Mouse (Mus musculus): ENCODE measurements around the gene Sco2. TPM values are rescaled to one million over a fixed set of nuclear protein-coding genes. Genes with fewer than 3 reads are reported as not detected.

Sco2 gene
- polyA plus RNA-seq (2014; fragmentation: Illumina TruSeq; extraction: RNeasy Lipid Tissue Mini Kit (QIAGEN cat#74804); ENCODE audit: low read depth, low replicate concordance): 0.52 TPM

DNA sequence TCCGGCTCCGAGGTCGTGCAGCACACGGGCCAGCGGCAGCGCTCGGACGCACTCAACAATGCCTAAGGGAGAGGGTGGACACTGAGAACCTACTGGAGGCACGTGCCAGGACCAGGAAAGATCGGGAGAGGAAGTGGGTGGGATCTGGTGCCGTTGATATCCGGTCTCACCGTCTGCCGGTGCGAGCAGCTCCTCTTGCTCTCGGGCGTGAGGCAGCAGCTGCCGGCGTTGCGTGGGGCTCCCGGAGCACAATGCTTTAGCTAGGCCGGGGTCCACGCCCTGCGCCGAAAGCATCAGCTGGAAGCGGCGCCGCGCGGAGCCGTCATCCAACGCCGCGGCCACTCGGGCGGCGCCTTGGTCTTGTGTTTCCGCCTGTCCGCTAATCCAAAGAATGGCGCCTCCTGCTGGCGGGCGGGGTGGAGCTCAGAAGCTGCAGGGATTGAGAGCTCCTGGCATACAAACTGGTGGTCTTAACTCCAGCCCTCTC lies at the start of gene Sco2:
TSS of gene Sco2 (minus strand) at position 85 of the 487 bp plus-strand sequence.

DNA sequence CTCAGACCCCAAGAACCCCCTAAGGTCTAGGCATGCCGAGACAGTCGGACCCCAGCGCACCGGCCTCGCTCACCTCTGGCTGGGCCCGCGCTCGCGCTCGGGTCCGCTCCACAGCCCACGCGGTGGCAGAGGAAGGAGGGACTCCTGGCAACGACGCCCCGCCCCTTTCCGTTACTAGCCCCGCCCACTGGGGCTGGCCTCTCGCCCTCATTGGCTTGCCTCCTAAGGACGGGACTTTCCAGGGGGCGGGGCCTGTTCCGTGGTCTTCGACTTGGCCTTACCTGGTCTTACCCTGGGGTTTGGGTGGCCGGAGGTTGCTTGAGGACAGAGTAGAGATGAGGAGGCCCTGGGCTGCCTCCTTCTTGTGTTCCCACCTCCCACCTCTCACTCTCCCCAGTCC lies 36.5 kb upstream of the Sco2 start, which contains the start of gene Syce3:
TSS of gene Syce3 (minus strand) at position 386 of the 400 bp plus-strand sequence.

GRCm38 (mm10) chr15:89384617-89385016 lies 11.0 kb upstream of the Sco2 start, which contains the start of gene Klhdc7b:
Klhdc7b (plus strand) TSS chr15:89384917.

GRCm38 (mm10) chr15:89378831-89379401 lies 5.3 kb upstream of the Sco2 start, which contains the start of gene Odf3b:
Odf3b (minus strand) TSS chr15:89379282.

GRCm38 (mm10) chr15:89376957-89377356 lies 3.3 kb upstream of the Sco2 start, which contains the start of gene Tymp:
Tymp (minus strand) TSS chr15:89377039.

DNA sequence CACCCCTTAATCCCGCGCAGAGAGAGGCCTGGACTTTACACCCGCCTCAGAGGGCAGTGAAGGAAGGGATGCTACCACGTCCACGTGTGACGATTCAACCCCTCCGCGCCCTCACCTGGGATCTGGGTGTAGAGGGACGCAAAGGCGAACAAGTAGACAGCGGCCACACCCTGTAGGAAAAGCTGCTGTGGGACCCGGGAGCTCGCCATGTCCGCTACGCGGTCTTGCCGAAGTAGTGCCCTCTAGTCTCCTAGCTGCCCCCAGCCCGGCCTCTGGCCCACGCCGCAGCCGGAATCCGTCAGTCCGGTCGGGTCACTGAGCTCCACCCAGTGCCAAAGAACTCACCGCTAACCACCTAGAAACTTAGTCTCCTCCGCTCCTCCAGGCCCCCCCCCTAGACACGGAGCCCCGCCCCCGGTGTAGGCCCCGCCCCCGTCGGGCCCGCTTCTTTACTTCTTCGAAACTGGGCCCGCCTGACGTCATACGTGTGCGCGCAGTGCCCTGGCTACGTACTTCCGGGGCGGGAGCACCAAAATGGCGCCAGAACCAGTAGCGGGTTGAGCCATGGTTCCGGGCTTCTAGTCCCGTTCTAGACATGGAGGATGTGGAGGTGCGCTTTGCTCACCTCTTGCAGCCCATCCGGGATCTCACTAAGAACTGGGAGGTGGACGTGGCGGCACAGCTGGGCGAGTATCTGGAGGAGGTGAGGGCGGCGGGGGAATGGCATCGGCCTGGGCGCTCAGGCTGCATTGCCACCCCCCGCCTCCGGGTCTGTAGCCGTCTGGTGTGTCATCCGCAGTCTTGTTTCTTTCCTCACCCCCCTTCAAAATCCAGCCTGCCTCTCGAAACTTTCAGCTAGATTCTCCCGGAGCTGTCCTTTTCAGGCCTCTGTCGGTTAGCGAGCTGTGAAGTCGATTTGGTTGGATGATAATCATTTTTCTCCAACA lies 18.1 kb downstream of the Sco2 start, which contains the start of the genes Lmf2 and Ncaph2:
TSS of gene Lmf2 (minus strand) at position 419 of the 947 bp plus-strand sequence.
TSS of gene Ncaph2 (plus strand) at position 479 of the 947 bp plus-strand sequence.

GRCm38 (mm10) chr15:89334271-89334670 lies 39.4 kb downstream of the Sco2 start, which contains the start of gene Miox:
Miox (plus strand) TSS chr15:89334398.

GRCm38 (mm10) chr15:89322670-89323522 lies 50.8 kb downstream of the Sco2 start, which contains the start of gene Adm2:
Adm2 (plus strand) TSS chr15:89322720.

Other genes with a start within 250 kb of the Sco2 start
- not detected for gene Hdac10, start 245.1 kb downstream of the Sco2 start, polyA plus RNA-seq (2014; fragmentation: Illumina TruSeq; extraction: RNeasy Lipid Tissue Mini Kit (QIAGEN cat#74804); ENCODE audit: low read depth, low replicate concordance)
- gene Mapk12, start 233.1 kb downstream of the Sco2 start, polyA plus RNA-seq (2014; fragmentation: Illumina TruSeq; extraction: RNeasy Lipid Tissue Mini Kit (QIAGEN cat#74804); ENCODE audit: low read depth, low replicate concordance): 1.4 TPM
- gene Mapk11, start 224.2 kb downstream of the Sco2 start, polyA plus RNA-seq (2014; fragmentation: Illumina TruSeq; extraction: RNeasy Lipid Tissue Mini Kit (QIAGEN cat#74804); ENCODE audit: low read depth, low replicate concordance): 0.47 TPM
- 4.9 TPM for gene Plxnb2, start 193.1 kb downstream of the Sco2 start, polyA plus RNA-seq (2014; fragmentation: Illumina TruSeq; extraction: RNeasy Lipid Tissue Mini Kit (QIAGEN cat#74804); ENCODE audit: low read depth, low replicate concordance)
- gene Dennd6b, start 177.3 kb downstream of the Sco2 start, polyA plus RNA-seq (2014; fragmentation: Illumina TruSeq; extraction: RNeasy Lipid Tissue Mini Kit (QIAGEN cat#74804); ENCODE audit: low read depth, low replicate concordance): 0.29 TPM
- gene Ppp6r2, start 162.3 kb downstream of the Sco2 start, polyA plus RNA-seq (2014; fragmentation: Illumina TruSeq; extraction: RNeasy Lipid Tissue Mini Kit (QIAGEN cat#74804); ENCODE audit: low read depth, low replicate concordance): 12.2 TPM
- gene Sbf1, start 58.5 kb downstream of the Sco2 start, polyA plus RNA-seq (2014; fragmentation: Illumina TruSeq; extraction: RNeasy Lipid Tissue Mini Kit (QIAGEN cat#74804); ENCODE audit: low read depth, low replicate concordance): 3.1 TPM
- gene Adm2, start 51.1 kb downstream of the Sco2 start, polyA plus RNA-seq (2014; fragmentation: Illumina TruSeq; extraction: RNeasy Lipid Tissue Mini Kit (QIAGEN cat#74804); ENCODE audit: low read depth, low replicate concordance): not detected
- not detected for gene Miox, start 39.4 kb downstream of the Sco2 start, polyA plus RNA-seq (2014; fragmentation: Illumina TruSeq; extraction: RNeasy Lipid Tissue Mini Kit (QIAGEN cat#74804); ENCODE audit: low read depth, low replicate concordance)
- 3.0 TPM for gene Lmf2, start 18.2 kb downstream of the Sco2 start, polyA plus RNA-seq (2014; fragmentation: Illumina TruSeq; extraction: RNeasy Lipid Tissue Mini Kit (QIAGEN cat#74804); ENCODE audit: low read depth, low replicate concordance)
- 12.4 TPM for gene Ncaph2, start 18.1 kb downstream of the Sco2 start, polyA plus RNA-seq (2014; fragmentation: Illumina TruSeq; extraction: RNeasy Lipid Tissue Mini Kit (QIAGEN cat#74804); ENCODE audit: low read depth, low replicate concordance)
- gene Tymp, start 3.2 kb upstream of the Sco2 start, polyA plus RNA-seq (2014; fragmentation: Illumina TruSeq; extraction: RNeasy Lipid Tissue Mini Kit (QIAGEN cat#74804); ENCODE audit: low read depth, low replicate concordance): not detected
- not detected for gene Odf3b, start 5.4 kb upstream of the Sco2 start, polyA plus RNA-seq (2014; fragmentation: Illumina TruSeq; extraction: RNeasy Lipid Tissue Mini Kit (QIAGEN cat#74804); ENCODE audit: low read depth, low replicate concordance)
- gene Klhdc7b, start 11.1 kb upstream of the Sco2 start, polyA plus RNA-seq (2014; fragmentation: Illumina TruSeq; extraction: RNeasy Lipid Tissue Mini Kit (QIAGEN cat#74804); ENCODE audit: low read depth, low replicate concordance): not detected
- gene Syce3, start 36.7 kb upstream of the Sco2 start, polyA plus RNA-seq (2014; fragmentation: Illumina TruSeq; extraction: RNeasy Lipid Tissue Mini Kit (QIAGEN cat#74804); ENCODE audit: low read depth, low replicate concordance): not detected
- gene Cpt1b, start 52.0 kb upstream of the Sco2 start, polyA plus RNA-seq (2014; fragmentation: Illumina TruSeq; extraction: RNeasy Lipid Tissue Mini Kit (QIAGEN cat#74804); ENCODE audit: low read depth, low replicate concordance): 4.1 TPM
- gene C730034F03Rik, start 55.7 kb upstream of the Sco2 start, polyA plus RNA-seq (2014; fragmentation: Illumina TruSeq; extraction: RNeasy Lipid Tissue Mini Kit (QIAGEN cat#74804); ENCODE audit: low read depth, low replicate concordance): 0.47 TPM
- not detected for gene Gm44502, start 55.9 kb upstream of the Sco2 start, polyA plus RNA-seq (2014; fragmentation: Illumina TruSeq; extraction: RNeasy Lipid Tissue Mini Kit (QIAGEN cat#74804); ENCODE audit: low read depth, low replicate concordance)
- gene Chkb, start 56.1 kb upstream of the Sco2 start, polyA plus RNA-seq (2014; fragmentation: Illumina TruSeq; extraction: RNeasy Lipid Tissue Mini Kit (QIAGEN cat#74804); ENCODE audit: low read depth, low replicate concordance): 30.0 TPM
- gene Mapk8ip2, start 80.1 kb upstream of the Sco2 start, polyA plus RNA-seq (2014; fragmentation: Illumina TruSeq; extraction: RNeasy Lipid Tissue Mini Kit (QIAGEN cat#74804); ENCODE audit: low read depth, low replicate concordance): 2.4 TPM
- gene Arsa, start 103.6 kb upstream of the Sco2 start, polyA plus RNA-seq (2014; fragmentation: Illumina TruSeq; extraction: RNeasy Lipid Tissue Mini Kit (QIAGEN cat#74804); ENCODE audit: low read depth, low replicate concordance): 2.6 TPM
- gene Shank3, start 125.8 kb upstream of the Sco2 start, polyA plus RNA-seq (2014; fragmentation: Illumina TruSeq; extraction: RNeasy Lipid Tissue Mini Kit (QIAGEN cat#74804); ENCODE audit: low read depth, low replicate concordance): 1.3 TPM
- gene Acr, start 194.5 kb upstream of the Sco2 start, polyA plus RNA-seq (2014; fragmentation: Illumina TruSeq; extraction: RNeasy Lipid Tissue Mini Kit (QIAGEN cat#74804); ENCODE audit: low read depth, low replicate concordance): not detected
- 6.4 TPM for gene Rabl2, start 218.1 kb upstream of the Sco2 start, polyA plus RNA-seq (2014; fragmentation: Illumina TruSeq; extraction: RNeasy Lipid Tissue Mini Kit (QIAGEN cat#74804); ENCODE audit: low read depth, low replicate concordance)